Mouse (Mus musculus): Measurements from ENCODE around the gene Hif1an.
A peak's percentile ranks its signal among the peaks of the same experiment; 100 is the strongest.

Hif1an gene

GRCm38 (mm10) chr19:44562652-44563206 lies at the start of gene Hif1an:
TSS of gene Hif1an (plus strand) at chr19:44562850.
- DNase-seq (ENCODE audit: low read depth, low spot score): peak; percentile 99

GRCm38 (mm10) chr19:44513054-44513833 lies 49.4 kb upstream of the Hif1an start:
- no peak for DNase-seq (ENCODE audit: low read depth, low spot score)

- no peak for DNase-seq (ENCODE audit: low read depth, low spot score)
These were observed 48.6 kb upstream of the Hif1an start for GRCm38 (mm10) chr19:44513921-44514482.

GRCm38 (mm10) chr19:44514521-44515451 lies 47.9 kb upstream of the Hif1an start:
- DNase-seq (ENCODE audit: low read depth, low spot score): peak; percentile 35

- DNase-seq (ENCODE audit: low read depth, low spot score): no peak
These were observed 46.9 kb upstream of the Hif1an start for GRCm38 (mm10) chr19:44515769-44516168.

GRCm38 (mm10) chr19:44517996-44518768 lies 44.5 kb upstream of the Hif1an start:
- peak; percentile 81 for DNase-seq (ENCODE audit: low read depth, low spot score)

- peak; percentile 83 for DNase-seq (ENCODE audit: low read depth, low spot score)
These were observed 43.5 kb upstream of the Hif1an start for GRCm38 (mm10) chr19:44519152-44519551.

- no peak for DNase-seq (ENCODE audit: low read depth, low spot score)
These were observed 37.0 kb upstream of the Hif1an start for GRCm38 (mm10) chr19:44525551-44526205.

- DNase-seq (ENCODE audit: low read depth, low spot score): no peak
These were observed 32.6 kb upstream of the Hif1an start for GRCm38 (mm10) chr19:44530018-44530417.

- DNase-seq (ENCODE audit: low read depth, low spot score): no peak
These were observed 27.3 kb upstream of the Hif1an start for GRCm38 (mm10) chr19:44535376-44535775.

- no peak for DNase-seq (ENCODE audit: low read depth, low spot score)
These were observed 25.2 kb upstream of the Hif1an start for GRCm38 (mm10) chr19:44537416-44537815.

GRCm38 (mm10) chr19:44542694-44543178 lies 19.9 kb upstream of the Hif1an start:
- DNase-seq (ENCODE audit: low read depth, low spot score): no peak

- DNase-seq (ENCODE audit: low read depth, low spot score): no peak
These were observed 18.3 kb upstream of the Hif1an start for GRCm38 (mm10) chr19:44544372-44544771.

GRCm38 (mm10) chr19:44544775-44545174 lies 17.9 kb upstream of the Hif1an start:
- peak; percentile 80 for DNase-seq (ENCODE audit: low read depth, low spot score)

- peak; percentile 41 for DNase-seq (ENCODE audit: low read depth, low spot score)
These were observed 17.2 kb upstream of the Hif1an start, which contains the start of gene Sec31b for GRCm38 (mm10) chr19:44545321-44546041. TSS of gene Sec31b (minus strand) at chr19:44545864.

GRCm38 (mm10) chr19:44552731-44553130 lies 9.9 kb upstream of the Hif1an start, which contains the start of gene Gm20538:
TSS of gene Gm20538 (minus strand) at chr19:44552831.
- no peak for DNase-seq (ENCODE audit: low read depth, low spot score)

- no peak for DNase-seq (ENCODE audit: low read depth, low spot score)
These were observed 9.4 kb upstream of the Hif1an start for GRCm38 (mm10) chr19:44553286-44553685.

- DNase-seq (ENCODE audit: low read depth, low spot score): no peak
These were observed 8.2 kb upstream of the Hif1an start for GRCm38 (mm10) chr19:44554490-44554860.

- DNase-seq (ENCODE audit: low read depth, low spot score): peak; percentile 96
These were observed 7.6 kb upstream of the Hif1an start, which contains the start of gene Ndufb8 for GRCm38 (mm10) chr19:44554861-44555590. TSS of gene Ndufb8 (minus strand) at chr19:44555440.

Data from R1 (cell line).